ENCODE assay signal across 24 mouse cellular contexts in the genomic region with DNA sequence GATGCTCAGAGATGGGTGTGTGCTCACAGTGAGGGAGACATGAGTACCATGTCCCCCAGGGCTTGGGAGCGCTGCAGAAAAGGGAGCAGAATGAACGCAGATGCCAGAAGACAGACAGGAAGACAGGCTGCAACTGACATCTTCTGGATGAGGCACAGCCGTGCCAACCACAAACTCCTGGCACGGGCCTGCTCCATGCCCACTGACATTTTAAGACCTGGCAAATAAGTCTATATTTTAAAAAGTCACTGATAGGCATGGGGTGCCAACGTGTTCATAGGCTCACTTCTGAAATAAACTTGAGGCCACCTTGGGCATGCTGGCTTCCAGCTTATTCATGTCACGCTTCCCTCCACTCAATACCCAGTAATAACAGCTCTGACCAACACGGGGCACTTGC. TPM values are rescaled to one million over a fixed set of nuclear protein-coding genes. Genes with fewer than 3 reads are reported as not detected.
"Had no signal": no experiment of that assay in that cellular context is flagged by ENCODE, and none has a peak within 500 bp of the region (broad histone marks: within the 10 kb centered on the region; RNA-seq: fewer than 3 reads in every experiment).

No protein-coding gene starts in this region.

- H3K9ac ChIP-seq: limb, embryonic 12.5 days; limb, embryonic 15.5 days; liver, embryonic 14.5 days; liver, postnatal 0 days; lung, embryonic 14.5 days; neural tube, embryonic 12.5 days; neural tube, embryonic 15.5 days; stomach, embryonic 15.5 days had no signal

- H3K4me2 ChIP-seq: limb, embryonic 12.5 days; limb, embryonic 15.5 days; liver, embryonic 11.5 days; lung, embryonic 14.5 days; neural tube, embryonic 12.5 days; neural tube, embryonic 15.5 days; stomach, embryonic 15.5 days had no signal

- H3K27me3 ChIP-seq: limb, embryonic 12.5 days; limb, embryonic 15.5 days; neural tube, embryonic 12.5 days; neural tube, embryonic 15.5 days; stomach, embryonic 15.5 days had no signal

- H3K4me3 ChIP-seq: layer of hippocampus, adult 2 months; limb, embryonic 12.5 days; limb, embryonic 15.5 days; megakaryocyte, embryonic 14.5 days; midbrain, embryonic 10.5 days; neural tube, embryonic 12.5 days; neural tube, embryonic 15.5 days; stomach, embryonic 15.5 days had no signal

- DNase-seq: kidney, adult 2 months; kidney, postnatal 25 days; layer of hippocampus, adult 9-11 months; left cerebral cortex, postnatal 4 days; liver, postnatal 0 days; lung, embryonic 14.5 days; midbrain, embryonic 14.5 days; right cerebral cortex, postnatal 25 days; spleen, adult 18-20 months had no signal

- H3K27ac ChIP-seq: kidney, postnatal 0 days; layer of hippocampus, adult 2 months; limb, embryonic 12.5 days; limb, embryonic 15.5 days; liver, embryonic 14.5 days; macrophage; midbrain, embryonic 10.5 days; neural tube, embryonic 12.5 days; neural tube, embryonic 15.5 days; stomach, embryonic 15.5 days had no signal

- H3K36me3 ChIP-seq: limb, embryonic 12.5 days; limb, embryonic 15.5 days; midbrain, embryonic 10.5 days; neural tube, embryonic 12.5 days; neural tube, embryonic 15.5 days; stomach, embryonic 15.5 days had no signal

- H3K4me1 ChIP-seq: neural tube, embryonic 12.5 days; neural tube, embryonic 15.5 days had no signal

- ATAC-seq: inflammation-experienced regulatory T-cells, adult 6 months; intestine, postnatal 0 days; liver, postnatal 0 days; lung, postnatal 0 days had no signal

- H3K9me3 ChIP-seq: limb, embryonic 12.5 days; limb, embryonic 15.5 days; megakaryocyte, embryonic 14.5 days; midbrain, embryonic 10.5 days; neural tube, embryonic 12.5 days; neural tube, embryonic 15.5 days; stomach, embryonic 15.5 days had no signal

RNA-seq across cellular contexts. Expression of a gene that starts 20.9 kb away (rescaled TPM):
- polyA plus RNA-seq: inflammation-experienced regulatory T-cells, adult 6 months had no signal
